9 mouse cellular contexts compared by ENCODE assay signal in the genomic region with DNA sequence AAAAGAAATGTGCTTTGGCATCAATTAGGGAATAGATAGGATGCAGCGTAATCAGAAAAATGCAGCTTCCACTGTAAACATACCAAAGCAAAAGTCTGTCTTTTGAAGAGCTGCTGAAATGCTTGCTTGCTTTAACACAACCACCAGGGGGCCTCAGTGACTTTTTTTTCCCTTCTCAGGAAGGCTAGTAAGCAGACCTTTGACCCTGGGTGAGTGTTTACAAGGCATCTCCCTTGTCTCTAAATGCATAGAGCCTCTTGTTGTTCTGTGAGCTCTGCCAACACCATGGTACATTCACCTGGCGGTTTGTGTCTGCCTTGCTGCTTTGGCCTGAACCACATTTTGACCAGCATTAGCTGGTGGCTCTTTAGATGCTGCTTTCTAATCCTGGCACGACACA.
A peak's percentile ranks its signal among the peaks of the same experiment; 100 is the strongest.
DNase-seq lines count a peak whose midpoint lies in the region; ATAC-seq and TF ChIP-seq lines count a peak whose summit lies in the region.
"Had no signal": no experiment of that assay in that cellular context is flagged by ENCODE, and none has a peak within 500 bp of the region (broad histone marks: within the 10 kb centered on the region; RNA-seq: fewer than 3 reads in every experiment).

No protein-coding gene starts in this region.

- H3K27ac ChIP-seq in kidney, adult 2 months (ENCODE audit: insufficient read depth, low read depth, low read length), result no peak overlapping the region
- no peak overlapping the region for H3K27ac ChIP-seq in kidney, embryonic 15.5 days
- H3K27ac ChIP-seq in ES-Bruce4 (ENCODE audit: insufficient read depth, low read length), result no peak overlapping the region
- no peak overlapping the region for H3K27ac ChIP-seq in forebrain, embryonic 13.5 days
- no peak overlapping the region for H3K27ac ChIP-seq in limb, embryonic 14.5 days (replicated peaks; ENCODE audit: low read depth, low read length)
- H3K27ac ChIP-seq: embryonic facial prominence, embryonic 12.5 days had no signal

- H3K9me3 ChIP-seq in kidney, embryonic 15.5 days (replicated peaks), result no peaks in the 10 kb centered on the region
- H3K9me3 ChIP-seq in ES-Bruce4 (replicated peaks; ENCODE audit: control insufficient read depth, insufficient read depth, low read length, poor library complexity, severe bottlenecking), result no peaks in the 10 kb centered on the region
- H3K9me3 ChIP-seq in forebrain, embryonic 13.5 days (replicated peaks), result no peaks in the 10 kb centered on the region
- no peaks in the 10 kb centered on the region for H3K9me3 ChIP-seq in limb, embryonic 14.5 days (ENCODE audit: control insufficient read depth, low read length)
- H3K9me3 ChIP-seq: embryonic facial prominence, embryonic 12.5 days had no signal

- H3K4me1 ChIP-seq in kidney, adult 2 months (ENCODE audit: control insufficient read depth, insufficient read depth, low read length), result no peaks in the 10 kb centered on the region
- no peaks in the 10 kb centered on the region for H3K4me1 ChIP-seq in kidney, embryonic 15.5 days
- no peaks in the 10 kb centered on the region for H3K4me1 ChIP-seq in ES-Bruce4 (ENCODE audit: control insufficient read depth, insufficient read depth, low read length)
- H3K4me1 ChIP-seq in forebrain, embryonic 13.5 days, result no peaks in the 10 kb centered on the region
- no peaks in the 10 kb centered on the region for H3K4me1 ChIP-seq in limb, embryonic 14.5 days (ENCODE audit: control insufficient read depth, insufficient read depth, low read length)
- H3K4me1 ChIP-seq: embryonic facial prominence, embryonic 12.5 days had no signal

- no peaks in the 10 kb centered on the region for H3K27me3 ChIP-seq in kidney, adult 2 months (replicated peaks; ENCODE audit: control insufficient read depth, insufficient read depth, low read length)
- H3K27me3 ChIP-seq in kidney, embryonic 15.5 days, result no peaks in the 10 kb centered on the region
- H3K27me3 ChIP-seq in ES-Bruce4 (ENCODE audit: control insufficient read depth, insufficient read depth, low read length, poor library complexity, severe bottlenecking), result no peaks in the 10 kb centered on the region
- H3K27me3 ChIP-seq in forebrain, embryonic 13.5 days, result no peaks in the 10 kb centered on the region
- no peaks in the 10 kb centered on the region for H3K27me3 ChIP-seq in limb, embryonic 14.5 days (ENCODE audit: control insufficient read depth, insufficient read depth, low read length)
- no peaks in the 10 kb centered on the region for H3K27me3 ChIP-seq in splenic B cell, adult 2 months (ENCODE audit: control insufficient read depth, insufficient read depth, low read length, poor library complexity, severe bottlenecking)
- H3K27me3 ChIP-seq: embryonic facial prominence, embryonic 12.5 days had no signal

- no peak overlapping the region for H3K4me2 ChIP-seq in kidney, embryonic 15.5 days
- H3K4me2 ChIP-seq in forebrain, embryonic 13.5 days, result no peak overlapping the region
- H3K4me2 ChIP-seq in limb, embryonic 14.5 days (replicated peaks; ENCODE audit: low read depth, low read length, severe bottlenecking), result no peak overlapping the region
- H3K4me2 ChIP-seq: embryonic facial prominence, embryonic 12.5 days had no signal

- no peak overlapping the region for H3K9ac ChIP-seq in kidney, embryonic 15.5 days
- H3K9ac ChIP-seq in ES-Bruce4 (ENCODE audit: low read depth, poor library complexity, severe bottlenecking), result no peak overlapping the region
- no peak overlapping the region for H3K9ac ChIP-seq in forebrain, embryonic 13.5 days
- no peak overlapping the region for H3K9ac ChIP-seq in limb, embryonic 14.5 days (ENCODE audit: low read depth, low read length, severe bottlenecking)
- H3K9ac ChIP-seq: embryonic facial prominence, embryonic 12.5 days had no signal

- no peaks in the 10 kb centered on the region for H3K36me3 ChIP-seq in kidney, adult 2 months (ENCODE audit: control insufficient read depth, insufficient read depth, low read length)
- no peaks in the 10 kb centered on the region for H3K36me3 ChIP-seq in kidney, embryonic 15.5 days
- no peaks in the 10 kb centered on the region for H3K36me3 ChIP-seq in ES-Bruce4 (ENCODE audit: control insufficient read depth, insufficient read depth, low read length, poor library complexity, severe bottlenecking)
- no peaks in the 10 kb centered on the region for H3K36me3 ChIP-seq in forebrain, embryonic 13.5 days (ENCODE audit: poor library complexity, severe bottlenecking)
- no peaks in the 10 kb centered on the region for H3K36me3 ChIP-seq in limb, embryonic 14.5 days (ENCODE audit: control insufficient read depth, insufficient read depth, low read length)
- H3K36me3 ChIP-seq in splenic B cell, adult 2 months (ENCODE audit: control insufficient read depth, insufficient read depth, low read length, poor library complexity, severe bottlenecking), result no peaks in the 10 kb centered on the region
- H3K36me3 ChIP-seq: embryonic facial prominence, embryonic 12.5 days had no signal

- TF ChIP-seq CTCF in kidney, adult 2 months (conservative IDR thresholded peaks at IDR 0.05; ENCODE audit: insufficient read depth, insufficient read length, low read depth, low read length), result peak; percentile 40; the same call in 1 of the 2 replicates
- TF ChIP-seq CTCF in ES-Bruce4 (IDR thresholded peaks at IDR 0.05; ENCODE audit: low read depth, low read length), result peak; percentile 22

- no peak for TF ChIP-seq POLR2A in kidney, adult 2 months (IDR thresholded peaks at IDR 0.05; ENCODE audit: low read depth, low read length)
- TF ChIP-seq POLR2A in ES-Bruce4 (IDR thresholded peaks at IDR 0.05; ENCODE audit: insufficient read depth, low read length), result no peak
- TF ChIP-seq POLR2A in limb, embryonic 14.5 days (IDR thresholded peaks at IDR 0.05; ENCODE audit: borderline replicate concordance, extremely low read depth, insufficient read depth, insufficient read length), result no peak

- peak; percentile 53 for DNase-seq in kidney, adult 2 months
- peak; percentile 53 for DNase-seq in adrenal gland, adult 2 months
- DNase-seq in limb, embryonic 14.5 days (ENCODE audit: low spot score), result peak; percentile 28
- peak; percentile 1 for DNase-seq in splenic B cell, adult 2 months (ENCODE audit: low read depth, low spot score)
- no peak for DNase-seq in gastrocnemius, adult 8-10 months (ENCODE audit: low spot score in 2 of 2)

- TF ChIP-seq EP300 in ES-Bruce4 (IDR thresholded peaks at IDR 0.05; ENCODE audit: insufficient read depth, low read depth, low read length), result no peak

- 63% methylated on average over 3 of the region's 3 CpGs for WGBS in kidney, adult 2 months
- 72% methylated on average over 3 of the region's 3 CpGs for WGBS in kidney, embryonic 15.5 days
- 57% methylated on average over 3 of the region's 3 CpGs for WGBS in forebrain, embryonic 13.5 days
- 58% methylated on average over 3 of the region's 3 CpGs for WGBS in limb, embryonic 14.5 days

- H3K4me3 ChIP-seq in kidney, adult 2 months (ENCODE audit: insufficient read depth, low read depth, low read length), result no peak overlapping the region
- H3K4me3 ChIP-seq in kidney, embryonic 15.5 days (replicated peaks), result no peak overlapping the region
- H3K4me3 ChIP-seq in ES-Bruce4 (ENCODE audit: low read depth, low read length), result no peak overlapping the region
- no peak overlapping the region for H3K4me3 ChIP-seq in forebrain, embryonic 13.5 days
- no peak overlapping the region for H3K4me3 ChIP-seq in limb, embryonic 14.5 days (replicated peaks; ENCODE audit: low read length)
- H3K4me3 ChIP-seq: embryonic facial prominence, embryonic 12.5 days had no signal

- no peak for ATAC-seq in kidney, embryonic 15.5 days (replicated peaks; ENCODE audit: low FRiP score)
- peak; percentile 41; the same call in 1 of the 2 replicates for ATAC-seq in forebrain, embryonic 13.5 days
- no peak for ATAC-seq in limb, embryonic 14.5 days (ENCODE audit: low FRiP score, low read depth)

Comparison
In these comparisons a context has a peak if more than half of its experiments do, and no peak if none do; other contexts are left out.
1. DNase-seq: peak in kidney, adult 2 months (single experiment), adrenal gland, adult 2 months (single experiment), limb, embryonic 14.5 days (single experiment) and splenic B cell, adult 2 months (single experiment); none in gastrocnemius, adult 8-10 months (0 of 2).